Mouse (Mus musculus) heart, adult 8-10 months (tissue): Measurements from ENCODE around the gene Guca1b. TPM values are rescaled to one million over a fixed set of nuclear protein-coding genes. Genes with fewer than 3 reads are reported as not detected.
"Not testable (repeated sequence)": the region's sequence is repeated elsewhere in the genome, so short reads cannot be mapped to it uniquely, and the experiment has no call there.

Experiments
- DNase-seq: peaks from one replicate; pipeline ENCODE4 v3.0.0; 2022; ENCODE audit warnings: low spot score
- total RNA-seq, 4 experiments: library from RNA; stranded (reverse); gene quantifications; 2 replicates each; pipeline ENCODE4 v1.2.4; 2022

Guca1b gene
- total RNA-seq, 4 experiments from 2014 or later: 0.17 to 0.37 (median 0.35) TPM; not detected in 1

- DNase-seq: not testable (repeated sequence)
Measured at GRCm38 (mm10) chr17:47409897-47410861, 25.0 kb downstream of the Guca1b start.

- DNase-seq: no peak
Measured at GRCm38 (mm10) chr17:47420195-47420594, 35.0 kb downstream of the Guca1b start.

GRCm38 (mm10) chr17:47421566-47421965, 36.4 kb downstream of the Guca1b start:
- no peak for DNase-seq

- DNase-seq: not testable (repeated sequence)
Measured at GRCm38 (mm10) chr17:47422616-47423015, 37.4 kb downstream of the Guca1b start.

GRCm38 (mm10) chr17:47424186-47424585, 39.0 kb downstream of the Guca1b start:
- no peak for DNase-seq

GRCm38 (mm10) chr17:47427316-47427715, 42.1 kb downstream of the Guca1b start:
- DNase-seq: no peak

GRCm38 (mm10) chr17:47428831-47429304, 43.7 kb downstream of the Guca1b start:
- no peak for DNase-seq

- DNase-seq: no peak
Measured at GRCm38 (mm10) chr17:47430815-47431214, 45.6 kb downstream of the Guca1b start.

- no peak for DNase-seq
Measured at GRCm38 (mm10) chr17:47436156-47436906, 51.1 kb downstream of the Guca1b start, which contains the start of gene AI661453. AI661453 (plus strand) TSS chr17:47436615.

- DNase-seq: no peak
Measured at GRCm38 (mm10) chr17:47436907-47437547, 51.8 kb downstream of the Guca1b start, which contains the start of gene 1700001C19Rik. 1700001C19Rik (minus strand) TSS chr17:47437376.

GRCm38 (mm10) chr17:47438611-47439010, 53.4 kb downstream of the Guca1b start:
- no peak for DNase-seq

GRCm38 (mm10) chr17:47439396-47440028, 54.3 kb downstream of the Guca1b start:
- DNase-seq: no peak

- no peak for DNase-seq
Measured at GRCm38 (mm10) chr17:47440359-47440890, 55.2 kb downstream of the Guca1b start.

GRCm38 (mm10) chr17:47441296-47442051, 56.3 kb downstream of the Guca1b start:
- no peak for DNase-seq

- no peak for DNase-seq
Measured at GRCm38 (mm10) chr17:47442271-47442670, 57.1 kb downstream of the Guca1b start.

Other genes with a start within 250 kb of the Guca1b start
- gene Mrps10, start 16.5 kb upstream of the Guca1b start, total RNA-seq: 10 to 100 TPM; 22.2 to 28.9 (median 28.5) TPM
- under 1 TPM in 1 of 4 experiments, not detected in 3; 0.33 TPM for gene Guca1a, start 15.2 kb downstream of the Guca1b start, total RNA-seq
- gene AI661453, start 51.2 kb downstream of the Guca1b start, total RNA-seq: 1 to 10 TPM in 3 of 4 experiments, under 1 TPM in 1; 0.50 to 2.1 (median 1.2) TPM
- gene 1700001C19Rik, start 52.0 kb downstream of the Guca1b start, total RNA-seq: not detected
- gene Taf8, start 116.9 kb downstream of the Guca1b start, total RNA-seq: 10 to 100 TPM in 2 of 4 experiments, 1 to 10 TPM in 2; 9.1 to 12.5 (median 10.4) TPM
- 10 to 100 TPM; 74.4 to 82.2 (median 75.2) TPM for gene Ccnd3, start 119.7 kb downstream of the Guca1b start, total RNA-seq
- gene Bysl, start 226.1 kb downstream of the Guca1b start, total RNA-seq: 10 to 100 TPM; 14.2 to 16.9 (median 15.9) TPM
- gene Med20, start 226.2 kb downstream of the Guca1b start, total RNA-seq: 10 to 100 TPM; 15.7 to 19.9 (median 18.1) TPM
- gene Gm20517, start 226.2 kb downstream of the Guca1b start, total RNA-seq: 1 to 10 TPM in 3 of 4 experiments, under 1 TPM in 1; 0.35 to 5.1 (median 2.0) TPM
- 1 to 10 TPM; 3.4 to 4.6 (median 3.7) TPM for gene Usp49, start 245.3 kb downstream of the Guca1b start, total RNA-seq